24 mouse cellular contexts compared by ENCODE assay signal in the genomic region with DNA sequence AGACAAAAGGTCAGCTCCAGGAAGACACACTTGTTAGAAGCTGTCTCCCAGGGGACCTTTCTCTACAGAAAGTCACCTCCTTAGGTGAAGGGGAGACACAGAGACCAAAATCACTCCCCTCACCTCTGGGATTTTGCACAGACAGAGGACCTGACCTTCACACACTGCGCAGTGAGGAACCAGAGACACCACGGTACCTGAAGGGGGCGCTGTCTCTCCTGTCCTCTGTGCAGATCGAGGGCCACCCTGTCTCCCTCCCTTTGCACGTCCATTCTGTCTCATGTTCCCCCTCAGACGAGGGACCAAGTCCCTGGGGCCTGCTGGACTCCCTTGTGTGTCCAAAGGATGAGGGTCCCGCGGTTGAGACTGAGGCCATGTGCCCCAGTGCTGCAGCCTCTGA. TPM values are rescaled to one million over a fixed set of nuclear protein-coding genes. Genes with fewer than 3 reads are reported as not detected.
DNase-seq lines count a peak whose midpoint lies in the region; ATAC-seq and TF ChIP-seq lines count a peak whose summit lies in the region.
"Had no signal": no experiment of that assay in that cellular context is flagged by ENCODE, and none has a peak within 500 bp of the region (broad histone marks: within the 10 kb centered on the region; RNA-seq: fewer than 3 reads in every experiment).

No protein-coding gene starts in this region.

- no peak overlapping the region for H3K4me2 ChIP-seq in hindbrain, postnatal 0 days (ENCODE audit: low read depth, low read length)
- H3K4me2 ChIP-seq in hindbrain, embryonic 16.5 days (ENCODE audit: low read length) = no peak overlapping the region
- no peak overlapping the region for H3K4me2 ChIP-seq in lung, postnatal 0 days (replicated peaks; ENCODE audit: low read depth, low read length)
- H3K4me2 ChIP-seq in intestine, embryonic 16.5 days (ENCODE audit: low read depth, low read length) = no peak overlapping the region
- H3K4me2 ChIP-seq: liver, embryonic 15.5 days; neural tube, embryonic 13.5 days; stomach, embryonic 15.5 days had no signal

- 0 out of 2 replicates have a peak, but pooled peaks cover 6% of the 10 kb centered on the region for H3K9me3 ChIP-seq in hindbrain, postnatal 0 days (ENCODE audit: low read length)
- peaks cover 4% of the 10 kb centered on the region for H3K9me3 ChIP-seq in hindbrain, embryonic 16.5 days (ENCODE audit: control insufficient read depth, low read length)
- no peaks in the 10 kb centered on the region for H3K9me3 ChIP-seq in lung, postnatal 0 days (ENCODE audit: low read length)
- H3K9me3 ChIP-seq in ES-E14 (ENCODE audit: control insufficient read depth, insufficient read depth, low read depth, low read length) = no peaks in the 10 kb centered on the region
- H3K9me3 ChIP-seq in intestine, embryonic 16.5 days (ENCODE audit: control insufficient read depth, low read length) = peaks cover 8% of the 10 kb centered on the region; the same call in 1 of the 2 replicates
- H3K9me3 ChIP-seq: liver, embryonic 15.5 days; stomach, embryonic 15.5 days had no signal

- H3K4me3 ChIP-seq in hindbrain, postnatal 0 days (ENCODE audit: low read length) = no peak overlapping the region
- no peak overlapping the region for H3K4me3 ChIP-seq in hindbrain, embryonic 16.5 days (ENCODE audit: low read length)
- no peak overlapping the region for H3K4me3 ChIP-seq in lung, postnatal 0 days (ENCODE audit: low read depth, low read length)
- H3K4me3 ChIP-seq in ES-E14 (ENCODE audit: insufficient read depth in 1 of 2, low read depth in 1 of 2, low read length in 2 of 2, poor library complexity in 1 of 2, severe bottlenecking in 1 of 2) = no peak overlapping the region
- no peak overlapping the region for H3K4me3 ChIP-seq in intestine, embryonic 16.5 days (ENCODE audit: low read length)
- H3K4me3 ChIP-seq: erythroblast, embryonic 14.5 days; liver, embryonic 15.5 days; midbrain, embryonic 10.5 days; neural tube, embryonic 13.5 days; stomach, embryonic 15.5 days had no signal

- no peak for TF ChIP-seq EP300 in lung, postnatal 0 days (IDR thresholded peaks at IDR 0.05)

- ATAC-seq in hindbrain, postnatal 0 days = no peak
- no peak for ATAC-seq in hindbrain, embryonic 16.5 days
- no peak for ATAC-seq in lung, postnatal 0 days
- ATAC-seq in intestine, embryonic 16.5 days = no peak
- ATAC-seq: forebrain, postnatal 0 days; inflammation-experienced regulatory T-cells, adult 6 months had no signal

- no peaks in the 10 kb centered on the region for H3K4me1 ChIP-seq in hindbrain, postnatal 0 days (ENCODE audit: insufficient read depth, low read length)
- H3K4me1 ChIP-seq in hindbrain, embryonic 16.5 days (ENCODE audit: control insufficient read depth, insufficient read depth, low read depth, low read length) = no peaks in the 10 kb centered on the region
- H3K4me1 ChIP-seq in lung, postnatal 0 days (ENCODE audit: insufficient read depth, low read depth, low read length) = no peaks in the 10 kb centered on the region
- no peaks in the 10 kb centered on the region for H3K4me1 ChIP-seq in ES-E14 (ENCODE audit: control insufficient read depth in 2 of 2, insufficient read depth in 2 of 2, low read length in 2 of 2, poor library complexity in 1 of 2)
- peaks cover 35% of the 10 kb centered on the region for H3K4me1 ChIP-seq in intestine, embryonic 16.5 days (ENCODE audit: control insufficient read depth, insufficient read depth, low read length)
- H3K4me1 ChIP-seq: neural tube, embryonic 13.5 days had no signal

- TF ChIP-seq CTCF in hindbrain, postnatal 0 days (IDR thresholded peaks at IDR 0.05; ENCODE audit: low read depth) = peak; percentile 15; the same call in 1 of the 2 replicates
- peak; percentile 26; the same call in 1 of the 2 replicates for TF ChIP-seq CTCF in lung, postnatal 0 days (IDR thresholded peaks at IDR 0.05)

- H3K27me3 ChIP-seq in hindbrain, postnatal 0 days (ENCODE audit: insufficient read depth, low read length) = no peaks in the 10 kb centered on the region
- H3K27me3 ChIP-seq in hindbrain, embryonic 16.5 days (replicated peaks; ENCODE audit: control insufficient read depth, insufficient read depth, low read length) = no peaks in the 10 kb centered on the region
- H3K27me3 ChIP-seq in lung, postnatal 0 days (replicated peaks; ENCODE audit: insufficient read depth, low read length) = no peaks in the 10 kb centered on the region
- H3K27me3 ChIP-seq in intestine, embryonic 16.5 days (replicated peaks; ENCODE audit: control insufficient read depth, insufficient read depth, low read length) = no peaks in the 10 kb centered on the region
- H3K27me3 ChIP-seq: liver, embryonic 15.5 days; neural tube, embryonic 13.5 days; stomach, embryonic 15.5 days had no signal

- H3K36me3 ChIP-seq in hindbrain, postnatal 0 days (ENCODE audit: insufficient read depth, low read length) = no peaks in the 10 kb centered on the region
- no peaks in the 10 kb centered on the region for H3K36me3 ChIP-seq in hindbrain, embryonic 16.5 days (ENCODE audit: control insufficient read depth, insufficient read depth, low read length)
- no peaks in the 10 kb centered on the region for H3K36me3 ChIP-seq in lung, postnatal 0 days (ENCODE audit: insufficient read depth, low read length)
- no peaks in the 10 kb centered on the region for H3K36me3 ChIP-seq in ES-E14 (ENCODE audit: control insufficient read depth, insufficient read depth, low read length, poor library complexity, severe bottlenecking)
- H3K36me3 ChIP-seq in intestine, embryonic 16.5 days (ENCODE audit: control insufficient read depth, insufficient read depth, low read length) = peaks cover 14% of the 10 kb centered on the region
- H3K36me3 ChIP-seq: liver, embryonic 15.5 days; midbrain, embryonic 10.5 days; neural tube, embryonic 13.5 days; stomach, embryonic 15.5 days had no signal

- no peak for DNase-seq in hindbrain, postnatal 0 days (ENCODE audit: low spot score)
- DNase-seq in lung, postnatal 0 days (ENCODE audit: low spot score) = no peak
- DNase-seq in lung, postnatal 14 days = no peak
- DNase-seq in ES-E14 (ENCODE audit: low read depth, low spot score) = peak; percentile 39
- no peak for DNase-seq in left cerebral cortex, postnatal 25 days (ENCODE audit: low spot score in 2 of 2)
- DNase-seq in kidney, postnatal 25 days = no peak
- DNase-seq: adrenal gland, postnatal 10 days; cerebellum, adult 11-12 months; cerebellum, postnatal 36 days; forebrain, postnatal 0 days; kidney, postnatal 36 days; lung, postnatal 4 days had no signal

- WGBS in hindbrain, postnatal 0 days = 78% methylated on average over 8 of the region's 8 CpGs
- WGBS in hindbrain, embryonic 16.5 days = 68% methylated on average over 8 of the region's 8 CpGs
- 80% methylated on average over 8 of the region's 8 CpGs for WGBS in lung, postnatal 0 days
- 79% methylated on average over 8 of the region's 8 CpGs for WGBS in intestine, embryonic 16.5 days

- H3K27ac ChIP-seq in hindbrain, postnatal 0 days = no peak overlapping the region
- no peak overlapping the region for H3K27ac ChIP-seq in hindbrain, embryonic 16.5 days (ENCODE audit: low read depth, low read length)
- no peak overlapping the region for H3K27ac ChIP-seq in lung, postnatal 0 days (ENCODE audit: low read length)
- no peak overlapping the region for H3K27ac ChIP-seq in ES-E14 (ENCODE audit: insufficient read depth, low read depth, low read length, poor library complexity, severe bottlenecking)
- H3K27ac ChIP-seq in intestine, embryonic 16.5 days (ENCODE audit: low read length) = peak overlapping the region; percentile 95
- H3K27ac ChIP-seq: liver, embryonic 15.5 days; midbrain, embryonic 10.5 days; neural tube, embryonic 13.5 days; stomach, embryonic 15.5 days had no signal

- H3K9ac ChIP-seq in hindbrain, postnatal 0 days (replicated peaks; ENCODE audit: low read length) = no peak overlapping the region
- no peak overlapping the region for H3K9ac ChIP-seq in hindbrain, embryonic 16.5 days (ENCODE audit: low read depth, low read length)
- H3K9ac ChIP-seq in lung, postnatal 0 days (replicated peaks; ENCODE audit: low read depth) = no peak overlapping the region
- no peak overlapping the region for H3K9ac ChIP-seq in ES-E14 (ENCODE audit: insufficient read depth, low read depth, low read length, poor library complexity, severe bottlenecking)
- peak overlapping the region; percentile 45; the same call in 1 of the 2 replicates for H3K9ac ChIP-seq in intestine, embryonic 16.5 days (ENCODE audit: low read depth, low read length)
- H3K9ac ChIP-seq: forebrain, postnatal 0 days; liver, embryonic 15.5 days; neural tube, embryonic 13.5 days; stomach, embryonic 15.5 days had no signal

- in situ Hi-C loops in ES-E14 (cut with MboI; ENCODE audit: low sequenced_read_pairs in 2 of 2, unreplicated experiment in 2 of 2) = no loop called here

- intact Hi-C loops in left cerebral cortex, postnatal 25 days (cut with DNase I) = no loop called here

TF ChIP-seq in ES-E14, 5 proteins besides CTCF, POLR2A, EP300 and RAD21:
- TF ChIP-seq CHD2 (IDR thresholded peaks at IDR 0.05; ENCODE audit: low read depth, low read length) = no peak
TF ChIP-seq in ES-E14: peak in this region for 0.

RNA-seq across cellular contexts. Expression of a gene that starts 8.6 kb away (rescaled TPM):
- 0.58 and 2.0 TPM in 2 replicates for total RNA-seq in hindbrain, postnatal 0 days (2014; rRNA removed)
- polyA plus RNA-seq in hindbrain, postnatal 0 days (2015; fragmentation: Nextera tagmentation; extraction: Ambion mirVana) = 1.4 and 1.6 TPM in 2 replicates
- polyA plus RNA-seq in hindbrain, embryonic 16.5 days (2015; fragmentation: Nextera tagmentation; extraction: Ambion mirVana) = 0.90 and 0.99 TPM in 2 replicates
- 3.0 and 3.3 TPM in 2 replicates for polyA plus RNA-seq in lung, postnatal 0 days (2015; fragmentation: Nextera tagmentation; extraction: Ambion mirVana)
- 0.85 and 0.95 TPM in 2 replicates for total RNA-seq in ES-E14 (2012; rRNA removed)
- 0.88 and 1.1 TPM in 2 replicates for polyA plus RNA-seq in intestine, embryonic 16.5 days (2015; fragmentation: Nextera tagmentation; extraction: Ambion mirVana)
- total RNA-seq in left cerebral cortex, postnatal 25 days (2021) = 1 to 10 TPM; 1.4 to 1.7 TPM
- total RNA-seq: granulocyte monocyte progenitor cell, adult 5-6 weeks; hematopoietic stem cell, adult 5-6 weeks had no signal
- polyA plus RNA-seq: erythroblast, embryonic 14.5 days; inflammation-experienced regulatory T-cells, adult 6 months had no signal

RNA-seq across cellular contexts. Expression of a gene that starts 22.9 kb away (rescaled TPM):
- total RNA-seq in hindbrain, postnatal 0 days (2014; rRNA removed) = 0.84 TPM in 1 of 2 replicates, not detected in the other
- polyA plus RNA-seq in hindbrain, postnatal 0 days (2015; fragmentation: Nextera tagmentation; extraction: Ambion mirVana) = not detected in 2 replicates
- not detected in 2 replicates for polyA plus RNA-seq in hindbrain, embryonic 16.5 days (2015; fragmentation: Nextera tagmentation; extraction: Ambion mirVana)
- not detected in 2 replicates for polyA plus RNA-seq in lung, postnatal 0 days (2015; fragmentation: Nextera tagmentation; extraction: Ambion mirVana)
- 0.36 and 0.37 TPM in 2 replicates for total RNA-seq in ES-E14 (2012; rRNA removed)
- 6.6 and 7.9 TPM in 2 replicates for polyA plus RNA-seq in intestine, embryonic 16.5 days (2015; fragmentation: Nextera tagmentation; extraction: Ambion mirVana)
- under 1 TPM; 0.18 to 0.25 TPM for total RNA-seq in left cerebral cortex, postnatal 25 days (2021)
- total RNA-seq: gastrocnemius, adult 18-20 months; granulocyte monocyte progenitor cell, adult 5-6 weeks; hematopoietic stem cell, adult 5-6 weeks had no signal
- polyA plus RNA-seq: forebrain, postnatal 0 days; heart, embryonic 14.5 days; inflammation-experienced regulatory T-cells, adult 6 months; midbrain, embryonic 10.5 days; neural tube, embryonic 13.5 days had no signal
